10 mouse cellular contexts compared by ENCODE assay signal in genomic region chr4:41665009-41665675, GRCm38 (mm10). TPM values are rescaled to one million over a fixed set of nuclear protein-coding genes. Genes with fewer than 3 reads are reported as not detected.
A peak's percentile ranks its signal among the peaks of the same experiment; 100 is the strongest.
DNase-seq lines count a peak whose midpoint lies in the region; ATAC-seq and TF ChIP-seq lines count a peak whose summit lies in the region.
"Had no signal": no experiment of that assay in that cellular context is flagged by ENCODE, and none has a peak within 500 bp of the region (broad histone marks: within the 10 kb centered on the region; RNA-seq: fewer than 3 reads in every experiment).

No protein-coding gene starts in this region.

- no peak for TF ChIP-seq CTCF in E14TG2a.4 (conservative IDR thresholded peaks at IDR 0.05; ENCODE audit: low read length)

- intact Hi-C loops in heart, postnatal 36 days (cut with DNase I): no loop called here

- peaks cover 79% of the 10 kb centered on the region for H3K27me3 ChIP-seq in heart, embryonic 10.5 days (ENCODE audit: insufficient read depth, poor library complexity, severe bottlenecking)
- H3K27me3 ChIP-seq in E14TG2a.4 (ENCODE audit: insufficient read depth, low read length): peaks cover 21% of the 10 kb centered on the region
- no peaks in the 10 kb centered on the region for H3K27me3 ChIP-seq in embryonic facial prominence, embryonic 14.5 days (replicated peaks; ENCODE audit: control insufficient read depth, insufficient read depth, low read length)
- peaks cover 7% of the 10 kb centered on the region for H3K27me3 ChIP-seq in liver, embryonic 11.5 days (replicated peaks; ENCODE audit: control insufficient read depth, insufficient read depth, low read length)

- H3K27ac ChIP-seq in heart, embryonic 10.5 days: peak overlapping the region; percentile 79
- peak overlapping the region; percentile 68 for H3K27ac ChIP-seq in embryonic facial prominence, embryonic 14.5 days (replicated peaks; ENCODE audit: low read depth, low read length)
- H3K27ac ChIP-seq in liver, embryonic 11.5 days (ENCODE audit: low read depth, low read length): no peak overlapping the region
- H3K27ac ChIP-seq: liver, embryonic 13.5 days had no signal

- no peaks in the 10 kb centered on the region for H3K9me3 ChIP-seq in heart, embryonic 10.5 days
- no peaks in the 10 kb centered on the region for H3K9me3 ChIP-seq in E14TG2a.4 (ENCODE audit: low read length)
- no peaks in the 10 kb centered on the region for H3K9me3 ChIP-seq in embryonic facial prominence, embryonic 14.5 days (ENCODE audit: control insufficient read depth, low read length)
- H3K9me3 ChIP-seq in liver, embryonic 11.5 days (ENCODE audit: control insufficient read depth, low read length): no peaks in the 10 kb centered on the region
- H3K9me3 ChIP-seq: liver, embryonic 13.5 days had no signal

- ATAC-seq in embryonic facial prominence, embryonic 14.5 days (ENCODE audit: low read depth): no peak
- ATAC-seq in liver, embryonic 11.5 days (replicated peaks; ENCODE audit: low FRiP score): no peak; the same call in 1 of the 2 replicates

- no peaks in the 10 kb centered on the region for H3K36me3 ChIP-seq in heart, embryonic 10.5 days
- peaks cover 3% of the 10 kb centered on the region; the same call in 1 of the 2 replicates for H3K36me3 ChIP-seq in E14TG2a.4 (ENCODE audit: insufficient read depth, low read length)
- H3K36me3 ChIP-seq in embryonic facial prominence, embryonic 14.5 days (ENCODE audit: control insufficient read depth, insufficient read depth, low read length): peaks cover 4% of the 10 kb centered on the region
- no peaks in the 10 kb centered on the region for H3K36me3 ChIP-seq in liver, embryonic 11.5 days (ENCODE audit: control insufficient read depth, insufficient read depth, low read length)
- H3K36me3 ChIP-seq: liver, embryonic 13.5 days had no signal

- DNase-seq in heart, embryonic 10.5 days (ENCODE audit: low spot score): no peak
- DNase-seq in heart, postnatal 36 days: no peak
- peak; percentile 16 for DNase-seq in embryonic facial prominence, embryonic 14.5 days (ENCODE audit: low spot score)
- peak; percentile 44 to 64 for DNase-seq in kidney, postnatal 4 days
- DNase-seq in spleen, adult 12 weeks (ENCODE audit: low spot score): no peak
- no peak for DNase-seq in B cell, adult 2 months
- DNase-seq in liver, embryonic 11.5 days (ENCODE audit: low spot score): no peak
- DNase-seq: gastrocnemius, postnatal 10 days; liver, embryonic 13.5 days had no signal

- H3K4me1 ChIP-seq in heart, embryonic 10.5 days: peaks cover 62% of the 10 kb centered on the region
- peaks cover 58% of the 10 kb centered on the region for H3K4me1 ChIP-seq in E14TG2a.4 (replicated peaks; ENCODE audit: low read depth, low read length)
- H3K4me1 ChIP-seq in embryonic facial prominence, embryonic 14.5 days (ENCODE audit: control insufficient read depth, insufficient read depth, low read length): peaks cover 31% of the 10 kb centered on the region
- H3K4me1 ChIP-seq in liver, embryonic 11.5 days (replicated peaks; ENCODE audit: control insufficient read depth, insufficient read depth, low read length): peaks cover 22% of the 10 kb centered on the region

- no peak overlapping the region for H3K4me2 ChIP-seq in embryonic facial prominence, embryonic 14.5 days (ENCODE audit: low read depth, low read length)
- H3K4me2 ChIP-seq in liver, embryonic 11.5 days: no peak overlapping the region
- H3K4me2 ChIP-seq: liver, embryonic 13.5 days had no signal

- WGBS in heart, embryonic 10.5 days: 0% methylated on average over 5 of the region's 8 CpGs
- WGBS in embryonic facial prominence, embryonic 14.5 days: 0% methylated on average over 1 of the region's 8 CpGs
- WGBS in liver, embryonic 11.5 days: 6% methylated on average over 6 of the region's 8 CpGs

- H3K4me3 ChIP-seq in heart, embryonic 10.5 days: peak overlapping the region; percentile 8; the same call in 1 of the 2 replicates
- H3K4me3 ChIP-seq in E14TG2a.4 (replicated peaks; ENCODE audit: low read length): peak overlapping the region; percentile 35
- H3K4me3 ChIP-seq in embryonic facial prominence, embryonic 14.5 days (ENCODE audit: low read depth, low read length): no peak overlapping the region
- H3K4me3 ChIP-seq in liver, embryonic 11.5 days (ENCODE audit: low read depth, low read length): no peak overlapping the region
- H3K4me3 ChIP-seq: liver, embryonic 13.5 days had no signal

- peak overlapping the region; percentile 34; the same call in 1 of the 2 replicates for H3K9ac ChIP-seq in embryonic facial prominence, embryonic 14.5 days (ENCODE audit: low read depth, low read length)
- no peak overlapping the region for H3K9ac ChIP-seq in liver, embryonic 11.5 days (ENCODE audit: low read depth, low read length)
- H3K9ac ChIP-seq: liver, embryonic 13.5 days had no signal

RNA-seq across cellular contexts. Expression of gene Enho, which starts 25.0 kb away (rescaled TPM):
- 5.3 and 8.9 TPM in 2 replicates for polyA plus RNA-seq in heart, embryonic 10.5 days (2016; fragmentation: Nextera tagmentation; extraction: Ambion mirVana)
- total RNA-seq in heart, postnatal 36 days (2021): 1 to 10 TPM; 9.1 to 9.9 TPM
- polyA plus RNA-seq in embryonic facial prominence, embryonic 14.5 days (2014; fragmentation: Nextera tagmentation; extraction: Ambion mirVana): 22.7 and 26.0 TPM in 2 replicates
- polyA plus RNA-seq in liver, embryonic 11.5 days (2014; fragmentation: Nextera tagmentation; extraction: Ambion mirVana): 3.7 and 3.8 TPM in 2 replicates

RNA-seq across cellular contexts. Expression of gene Cntfr, which starts 31.7 kb away (rescaled TPM):
- 2.6 and 8.9 TPM in 2 replicates for polyA plus RNA-seq in heart, embryonic 10.5 days (2016; fragmentation: Nextera tagmentation; extraction: Ambion mirVana)
- total RNA-seq in heart, postnatal 36 days (2021): 1 to 10 TPM; 2.6 to 3.8 TPM
- 12.8 and 13.0 TPM in 2 replicates for polyA plus RNA-seq in embryonic facial prominence, embryonic 14.5 days (2014; fragmentation: Nextera tagmentation; extraction: Ambion mirVana)
- polyA plus RNA-seq in liver, embryonic 11.5 days (2014; fragmentation: Nextera tagmentation; extraction: Ambion mirVana): 5.2 and 6.0 TPM in 2 replicates

RNA-seq across cellular contexts. Expression of gene Il11ra1, which starts 34.6 kb away (rescaled TPM):
- 144 and 147 TPM in 2 replicates for polyA plus RNA-seq in heart, embryonic 10.5 days (2016; fragmentation: Nextera tagmentation; extraction: Ambion mirVana)
- total RNA-seq in heart, postnatal 36 days (2021): 10 to 100 TPM; 85.5 to 91.8 TPM
- polyA plus RNA-seq in embryonic facial prominence, embryonic 14.5 days (2014; fragmentation: Nextera tagmentation; extraction: Ambion mirVana): 317 and 362 TPM in 2 replicates
- polyA plus RNA-seq in liver, embryonic 11.5 days (2014; fragmentation: Nextera tagmentation; extraction: Ambion mirVana): 66.8 and 72.9 TPM in 2 replicates

RNA-seq across cellular contexts. Expression of gene Rpp25l, which starts 48.2 kb away (rescaled TPM):
- 54.5 and 71.3 TPM in 2 replicates for polyA plus RNA-seq in heart, embryonic 10.5 days (2016; fragmentation: Nextera tagmentation; extraction: Ambion mirVana)
- 10 to 100 TPM; 31.6 to 32.3 TPM for total RNA-seq in heart, postnatal 36 days (2021)
- polyA plus RNA-seq in embryonic facial prominence, embryonic 14.5 days (2014; fragmentation: Nextera tagmentation; extraction: Ambion mirVana): 67.4 and 68.7 TPM in 2 replicates
- 67.8 and 71.2 TPM in 2 replicates for polyA plus RNA-seq in liver, embryonic 11.5 days (2014; fragmentation: Nextera tagmentation; extraction: Ambion mirVana)

RNA-seq across cellular contexts. Expression of gene Dctn3, which starts 57.8 kb away (rescaled TPM):
- polyA plus RNA-seq in heart, embryonic 10.5 days (2016; fragmentation: Nextera tagmentation; extraction: Ambion mirVana): 143 and 146 TPM in 2 replicates
- total RNA-seq in heart, postnatal 36 days (2021): 10 to 100 TPM; 70.7 to 77.7 TPM
- polyA plus RNA-seq in embryonic facial prominence, embryonic 14.5 days (2014; fragmentation: Nextera tagmentation; extraction: Ambion mirVana): 112 and 117 TPM in 2 replicates
- 107 and 118 TPM in 2 replicates for polyA plus RNA-seq in liver, embryonic 11.5 days (2014; fragmentation: Nextera tagmentation; extraction: Ambion mirVana)

Comparison
In these comparisons a context has a peak if more than half of its experiments do, and no peak if none do; other contexts are left out.
1. DNase-seq: peak in embryonic facial prominence, embryonic 14.5 days (single experiment) and kidney, postnatal 4 days (2 of 2); none in heart, embryonic 10.5 days (single experiment), heart, postnatal 36 days (0 of 2), spleen, adult 12 weeks (single experiment), B cell, adult 2 months (0 of 2) and liver, embryonic 11.5 days (single experiment).
2. H3K4me3 ChIP-seq: peak in heart, embryonic 10.5 days (single experiment) and E14TG2a.4 (single experiment); none in embryonic facial prominence, embryonic 14.5 days (single experiment) and liver, embryonic 11.5 days (single experiment).